Mouse (Mus musculus): ENCODE measurements around the gene Tprg. TPM values are rescaled to one million over a fixed set of nuclear protein-coding genes. Genes with fewer than 3 reads are reported as not detected.

Tprg gene
- polyA plus RNA-seq, 1 experiment from 2014 or later = 0.14 TPM

GRCm38 (mm10) chr16:25468040-25468439 lies 181.4 kb downstream of the Tprg start:
- no peak overlapping the region for H3K27ac ChIP-seq (replicated peaks)
- no peaks in the 10 kb centered on the region for H3K9me3 ChIP-seq
- H3K36me3 ChIP-seq (replicated peaks) = no peaks in the 10 kb centered on the region
- no peak for DNase-seq (ENCODE audit: low spot score)
- no peak overlapping the region for H3K4me3 ChIP-seq
- peaks cover 7% of the 10 kb centered on the region for H3K4me1 ChIP-seq
- whole genome bisulfite sequencing = 80% methylated on average over 3 of the region's 3 CpGs
- H3K27me3 ChIP-seq (replicated peaks; ENCODE audit: low read depth, poor library complexity, severe bottlenecking) = no peaks in the 10 kb centered on the region

GRCm38 (mm10) chr16:25468662-25469061 lies 182.0 kb downstream of the Tprg start:
- Histone ChIP-seq H3K36me3 (replicated peaks) (no peaks in the 10 kb centered on the region), H3K4me1 (peaks cover 7% of the 10 kb centered on the region), H3K27me3 (replicated peaks; ENCODE audit: low read depth, poor library complexity, severe bottlenecking) (no peaks in the 10 kb centered on the region), H3K9me3 (no peaks in the 10 kb centered on the region), H3K27ac (replicated peaks) (no peak overlapping the region), H3K4me3 (no peak overlapping the region)
- DNase-seq (ENCODE audit: low spot score) = no peak
- 58% methylated on average over 5 of the region's 5 CpGs for WGBS
